Comparison of ENCODE assay signal across 12 mouse cellular contexts in the genomic region with DNA sequence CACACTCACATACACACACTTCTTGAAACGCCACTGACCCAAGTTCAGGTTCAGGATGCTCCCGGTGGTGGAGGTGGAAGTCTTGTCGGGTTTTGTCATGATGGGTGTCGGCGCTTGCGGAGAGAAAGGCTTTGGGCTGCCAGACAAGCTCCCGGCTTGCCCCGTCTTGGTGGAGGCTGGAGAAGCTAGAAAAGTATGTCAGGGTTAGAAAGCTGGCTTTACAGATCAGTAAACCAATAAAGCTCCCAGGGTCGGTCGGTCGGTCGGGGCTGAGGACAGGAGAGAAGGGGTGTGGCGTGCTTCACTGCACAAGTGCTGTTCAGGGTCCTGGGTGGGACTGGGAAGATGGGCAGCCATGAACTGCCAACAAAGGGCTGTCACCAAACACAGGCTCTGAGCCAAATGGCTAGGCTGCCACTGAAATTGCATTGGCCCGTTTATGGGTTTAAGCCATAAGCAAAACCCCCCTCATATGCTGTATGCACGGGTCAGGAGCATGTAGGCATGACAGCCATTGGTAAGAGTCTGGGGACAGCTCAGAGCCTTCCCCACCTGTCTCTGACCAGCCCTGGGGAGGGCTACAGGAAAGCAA.
DNase-seq lines count a peak whose midpoint lies in the region; ATAC-seq lines count a peak whose summit lies in the region.
"Had no signal": no experiment of that assay in that cellular context is flagged by ENCODE, and none has a peak within 500 bp of the region (broad histone marks: within the 10 kb centered on the region; RNA-seq: fewer than 3 reads in every experiment).

No protein-coding gene starts in this region.

- peak; percentile 60 to 64 for DNase-seq in cerebellum, postnatal 10 days
- no peak for DNase-seq in cerebellum, adult 11-12 months
- no peak for DNase-seq in hindbrain, embryonic 11.5 days (ENCODE audit: low spot score)
- peak; percentile 51 for DNase-seq in ES-CJ7 (ENCODE audit: low read depth, low spot score)
- DNase-seq in spleen, adult 12 weeks (ENCODE audit: low spot score): no peak
- DNase-seq: cerebellum, postnatal 25 days; gastrocnemius, postnatal 10 days; lung, embryonic 14.5 days had no signal

- peaks cover 16% of the 10 kb centered on the region for H3K4me1 ChIP-seq in hindbrain, embryonic 12.5 days
- 0 out of 2 replicates have a peak, but pooled peaks cover 2% of the 10 kb centered on the region for H3K4me1 ChIP-seq in hindbrain, embryonic 11.5 days (replicated peaks; ENCODE audit: control insufficient read depth, insufficient read depth, low read length)
- peaks cover 13% of the 10 kb centered on the region; the same call in 1 of the 2 replicates for H3K4me1 ChIP-seq in limb, embryonic 15.5 days

- WGBS in hindbrain, embryonic 12.5 days: 81% methylated on average over 15 of the region's 15 CpGs
- WGBS in hindbrain, embryonic 11.5 days: 80% methylated on average over 15 of the region's 15 CpGs
- WGBS in limb, embryonic 15.5 days: 60% methylated on average over 15 of the region's 15 CpGs

- H3K27ac ChIP-seq in hindbrain, embryonic 12.5 days: peak overlapping the region; percentile 19; the same call in 1 of the 2 replicates
- H3K27ac ChIP-seq in hindbrain, embryonic 11.5 days (ENCODE audit: low read depth, low read length): no peak overlapping the region
- H3K27ac ChIP-seq in limb, embryonic 15.5 days: peak overlapping the region; percentile 84
- H3K27ac ChIP-seq: intestine, embryonic 15.5 days had no signal

- H3K4me3 ChIP-seq in hindbrain, embryonic 12.5 days: no peak overlapping the region
- H3K4me3 ChIP-seq in hindbrain, embryonic 11.5 days (ENCODE audit: low read depth, low read length): no peak overlapping the region
- H3K4me3 ChIP-seq in limb, embryonic 15.5 days: no peak overlapping the region
- H3K4me3 ChIP-seq: intestine, embryonic 15.5 days had no signal

- H3K9me3 ChIP-seq in hindbrain, embryonic 12.5 days (replicated peaks): no peaks in the 10 kb centered on the region
- H3K9me3 ChIP-seq in hindbrain, embryonic 11.5 days (ENCODE audit: control insufficient read depth, low read length): no peaks in the 10 kb centered on the region
- no peaks in the 10 kb centered on the region for H3K9me3 ChIP-seq in limb, embryonic 15.5 days
- H3K9me3 ChIP-seq: intestine, embryonic 15.5 days had no signal

- H3K36me3 ChIP-seq in hindbrain, embryonic 12.5 days: peaks cover 75% of the 10 kb centered on the region
- peaks cover 8% of the 10 kb centered on the region; the same call in 1 of the 2 replicates for H3K36me3 ChIP-seq in hindbrain, embryonic 11.5 days (ENCODE audit: control insufficient read depth, insufficient read depth, low read length)
- peaks cover 91% of the 10 kb centered on the region for H3K36me3 ChIP-seq in limb, embryonic 15.5 days

- no peak overlapping the region for H3K9ac ChIP-seq in hindbrain, embryonic 12.5 days
- no peak overlapping the region for H3K9ac ChIP-seq in hindbrain, embryonic 11.5 days (ENCODE audit: low read depth, low read length)
- H3K9ac ChIP-seq in limb, embryonic 15.5 days: no peak overlapping the region
- H3K9ac ChIP-seq: intestine, embryonic 15.5 days; lung, embryonic 14.5 days had no signal

- H3K4me2 ChIP-seq in hindbrain, embryonic 12.5 days (replicated peaks): no peak overlapping the region
- no peak overlapping the region for H3K4me2 ChIP-seq in hindbrain, embryonic 11.5 days (replicated peaks; ENCODE audit: low read depth, low read length)
- H3K4me2 ChIP-seq in limb, embryonic 15.5 days: no peak overlapping the region
- H3K4me2 ChIP-seq: intestine, embryonic 15.5 days; lung, embryonic 14.5 days had no signal

- no peak for ATAC-seq in hindbrain, embryonic 12.5 days (ENCODE audit: low FRiP score)
- no peak for ATAC-seq in hindbrain, embryonic 11.5 days (ENCODE audit: low FRiP score)
- no peak for ATAC-seq in limb, embryonic 15.5 days (ENCODE audit: insufficient number of reproducible peaks, low FRiP score, low TSS enrichment, low read depth)
- ATAC-seq in frontal cortex, adult (ENCODE audit: low TSS enrichment): no peak

- H3K27me3 ChIP-seq in hindbrain, embryonic 12.5 days: no peaks in the 10 kb centered on the region
- no peaks in the 10 kb centered on the region for H3K27me3 ChIP-seq in hindbrain, embryonic 11.5 days (ENCODE audit: control insufficient read depth, insufficient read depth, low read length)
- no peaks in the 10 kb centered on the region for H3K27me3 ChIP-seq in limb, embryonic 15.5 days
- H3K27me3 ChIP-seq: intestine, embryonic 15.5 days had no signal

Comparison
In these comparisons a context has a peak if more than half of its experiments do, and no peak if none do; other contexts are left out.
1. DNase-seq: peak in cerebellum, postnatal 10 days (2 of 2) and ES-CJ7 (single experiment); none in cerebellum, adult 11-12 months (single experiment), hindbrain, embryonic 11.5 days (single experiment) and spleen, adult 12 weeks (single experiment).